Mouse (Mus musculus): ENCODE measurements around the gene Limch1.

Limch1 gene

DNA sequence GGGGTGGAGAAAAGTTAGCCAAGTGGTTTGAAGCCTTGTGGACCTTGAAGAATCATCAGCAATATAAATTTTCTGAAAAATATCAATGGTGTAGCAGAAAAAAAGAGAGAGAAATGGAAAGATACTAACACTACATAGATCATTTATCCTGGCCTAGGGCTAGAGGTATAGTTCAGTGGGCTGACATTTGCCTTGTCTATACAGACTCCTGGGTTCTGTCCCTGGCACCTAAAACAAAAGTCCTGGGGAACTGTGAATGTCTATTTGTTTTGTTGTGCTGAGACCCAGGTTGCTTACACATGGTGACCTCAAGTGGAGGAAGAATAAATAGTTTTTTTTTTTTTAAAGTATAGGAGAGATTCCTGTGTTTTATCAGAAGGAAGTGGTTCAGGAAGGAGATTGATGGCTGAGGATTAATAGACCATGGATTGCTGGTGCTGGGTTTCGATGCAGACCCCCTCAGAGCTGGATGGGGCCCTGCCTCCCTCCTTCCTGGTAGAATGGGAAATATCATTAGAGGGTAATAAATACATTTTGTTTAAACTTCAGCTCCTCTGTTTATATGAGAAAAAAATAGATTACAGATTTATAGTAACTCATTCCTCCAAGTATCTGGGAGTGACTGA lies 40.5 kb downstream of the Limch1 start:
- DNase-seq (ENCODE audit: low spot score), result no peak

DNA sequence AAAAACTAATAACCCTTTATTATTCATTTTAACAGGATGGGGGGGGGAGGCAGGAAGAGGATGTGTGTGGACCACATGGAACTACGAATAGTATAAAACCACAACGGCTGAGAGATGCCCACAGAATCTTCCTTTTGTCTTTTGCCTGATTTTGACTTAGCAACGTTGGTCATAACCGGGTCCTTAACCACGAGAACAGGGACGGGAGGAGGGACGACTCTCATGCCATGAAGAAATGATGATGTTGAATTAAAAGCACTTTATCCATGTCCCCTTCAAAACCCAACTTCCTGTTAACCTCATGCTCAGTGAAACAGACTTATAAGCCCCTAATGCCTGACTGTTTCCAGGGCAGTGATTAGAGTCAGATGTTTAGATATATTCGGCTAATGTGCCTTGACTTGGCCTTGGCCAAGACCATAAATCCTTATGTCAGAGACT lies 41.0 kb downstream of the Limch1 start:
- DNase-seq (ENCODE audit: low spot score), result no peak

DNA sequence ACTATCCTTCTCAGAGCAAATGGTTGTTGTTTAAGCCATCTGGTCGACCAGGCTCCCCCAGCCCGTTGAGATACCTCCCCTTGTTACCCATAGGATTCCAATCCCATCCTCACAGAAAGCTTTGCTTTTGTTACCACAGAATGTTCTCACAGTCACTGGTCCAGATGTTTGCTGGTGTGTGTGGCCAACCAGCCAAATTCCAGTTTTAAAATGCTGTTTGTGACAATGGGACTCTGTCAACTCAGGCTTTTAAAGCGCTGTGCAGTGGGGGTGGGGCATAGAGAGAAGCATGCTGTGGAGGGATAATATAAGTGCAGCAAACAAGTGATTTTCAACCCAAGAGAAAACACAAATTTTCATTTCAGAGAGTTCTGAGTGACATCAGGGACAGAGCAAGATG lies 43.4 kb downstream of the Limch1 start:
- no peak for DNase-seq (ENCODE audit: low spot score)

DNA sequence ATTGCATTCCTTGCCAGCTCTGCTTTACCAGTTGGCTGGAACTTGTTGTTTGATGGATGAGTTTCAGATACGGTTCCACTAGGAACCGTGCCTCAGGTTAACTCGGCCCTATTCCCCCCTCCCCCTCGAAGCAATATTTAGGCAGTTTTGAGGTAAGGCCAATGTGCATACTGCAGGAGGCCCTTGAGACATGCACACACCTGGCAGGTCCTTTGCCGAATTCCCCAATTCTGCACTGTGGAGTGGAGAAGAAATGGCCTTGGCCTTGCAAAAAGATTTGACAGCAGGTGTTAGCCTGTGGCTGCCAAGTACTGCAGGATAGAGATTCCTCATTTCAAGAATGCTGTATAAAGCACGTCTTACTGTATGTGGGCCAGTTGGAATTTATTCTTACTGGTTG lies 45.5 kb downstream of the Limch1 start:
- DNase-seq (ENCODE audit: low spot score), result no peak

DNA sequence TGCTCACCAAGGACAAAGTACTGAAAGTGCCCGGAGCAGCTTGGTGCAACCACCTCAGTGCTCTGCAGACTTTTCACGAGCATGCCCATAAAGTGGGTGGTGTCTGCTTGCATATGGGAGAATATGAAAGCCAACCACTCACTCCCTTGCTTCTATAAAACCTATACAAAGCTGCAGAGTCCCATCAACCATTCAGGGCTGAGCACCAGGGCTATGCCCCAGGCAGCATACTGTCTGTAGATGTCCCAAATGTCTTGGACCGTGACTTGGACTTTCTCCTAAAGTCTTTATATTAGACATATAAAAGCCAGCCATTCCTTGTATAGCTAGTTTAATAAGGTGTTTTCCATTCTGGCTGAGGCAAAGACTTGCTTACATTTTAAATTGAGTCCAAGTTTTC lies 47.6 kb downstream of the Limch1 start:
- no peak for DNase-seq (ENCODE audit: low spot score)

DNA sequence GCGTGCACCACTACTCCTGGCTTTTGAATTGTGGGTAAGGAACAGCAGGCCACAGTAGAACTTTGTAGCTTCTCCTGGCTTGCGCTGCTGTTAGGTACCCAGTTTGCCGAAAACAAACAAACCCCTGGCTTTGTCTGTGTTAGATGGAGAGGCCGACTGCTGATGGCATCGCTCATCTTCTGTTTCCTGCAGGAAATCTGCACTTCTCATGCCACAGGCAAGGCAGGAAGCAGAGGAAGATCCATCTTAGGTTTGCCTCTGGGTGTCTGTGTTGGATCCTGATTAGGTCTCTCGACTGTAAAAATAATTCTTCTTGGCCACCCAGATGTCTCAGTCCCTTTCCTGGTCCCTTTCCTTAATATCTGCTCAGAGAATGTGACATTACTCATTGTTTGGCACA lies 51.7 kb downstream of the Limch1 start:
- DNase-seq (ENCODE audit: low spot score), result no peak

DNA sequence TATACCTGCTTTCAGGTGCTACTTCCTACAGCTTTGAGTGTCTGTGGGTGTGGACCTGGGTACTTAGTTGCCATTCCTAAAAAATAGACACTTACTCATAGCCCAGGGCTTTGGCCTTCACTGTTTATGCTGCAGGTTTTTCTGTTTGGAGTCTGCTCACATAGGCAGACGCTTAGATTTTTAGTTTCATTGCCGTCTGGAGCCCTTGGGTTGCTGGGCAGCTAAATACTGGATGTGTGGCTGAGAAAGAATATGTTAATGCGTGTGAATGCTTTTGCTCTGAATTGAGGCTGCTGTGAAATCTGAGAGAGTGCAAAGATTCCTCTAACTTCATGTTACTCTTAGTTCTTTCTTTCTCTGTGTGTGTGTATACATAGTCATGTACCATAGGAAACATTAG lies 52.5 kb downstream of the Limch1 start:
- DNase-seq (ENCODE audit: low spot score), result no peak

DNA sequence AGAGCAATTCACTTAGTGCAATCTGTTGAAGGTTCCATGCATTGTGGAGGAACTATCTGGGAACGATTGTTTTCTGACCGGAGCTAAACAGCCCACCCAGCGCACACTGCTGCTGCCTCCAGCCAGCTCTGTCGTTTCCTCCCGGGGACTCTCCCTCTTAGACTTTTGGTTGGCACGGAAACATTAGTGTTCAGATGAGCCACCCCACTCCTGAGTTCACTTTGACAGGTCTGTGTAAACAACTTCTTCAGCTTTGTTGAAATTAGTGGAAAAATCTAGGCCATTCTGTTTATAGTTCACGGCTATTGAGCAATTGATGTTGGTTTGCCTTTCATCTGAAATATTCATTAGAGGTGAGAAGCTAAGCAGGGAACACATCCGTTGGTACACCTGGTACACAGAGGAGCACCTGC lies 53.0 kb downstream of the Limch1 start:
- no peak for DNase-seq (ENCODE audit: low spot score)

DNA sequence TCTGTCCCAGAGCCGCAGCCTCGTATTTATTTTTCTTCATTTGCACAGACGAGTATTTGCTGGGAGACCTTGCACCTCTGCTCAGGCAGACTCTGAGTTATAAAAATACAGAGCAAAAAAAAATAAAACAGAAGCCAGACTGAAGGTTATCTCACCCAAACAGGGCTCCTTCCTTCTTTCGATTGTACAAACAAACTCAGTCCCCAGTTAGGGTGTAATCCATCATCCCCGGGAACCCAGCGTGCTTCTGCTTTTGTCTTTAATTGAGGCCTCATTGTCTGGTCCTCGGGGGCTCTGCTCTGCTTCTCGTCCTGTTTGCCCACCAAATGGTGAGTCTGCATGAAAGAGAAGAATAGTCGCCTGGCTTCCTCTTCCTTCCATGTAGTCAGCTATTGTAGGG lies 54.6 kb downstream of the Limch1 start:
- no peak for DNase-seq (ENCODE audit: low spot score)

DNA sequence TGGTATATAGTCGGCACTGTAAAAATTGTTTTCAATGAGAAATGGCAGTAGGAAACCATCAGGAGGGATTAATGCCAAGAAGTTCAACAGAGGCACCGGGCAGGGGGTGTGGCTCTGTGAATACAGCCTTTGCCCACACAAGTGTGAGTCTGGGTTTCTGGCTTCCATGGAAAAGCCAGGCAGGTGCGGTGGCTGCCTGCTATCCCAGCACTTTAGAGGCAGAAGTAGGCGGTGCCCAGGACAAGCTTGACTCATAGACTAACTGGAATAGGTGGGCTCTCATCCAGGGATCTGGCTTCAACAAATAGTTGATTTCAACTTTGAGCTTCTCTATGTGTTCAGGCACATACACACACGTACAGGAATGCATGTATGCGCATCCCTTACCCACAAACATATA lies 55.4 kb downstream of the Limch1 start:
- DNase-seq (ENCODE audit: low spot score), result no peak

DNA sequence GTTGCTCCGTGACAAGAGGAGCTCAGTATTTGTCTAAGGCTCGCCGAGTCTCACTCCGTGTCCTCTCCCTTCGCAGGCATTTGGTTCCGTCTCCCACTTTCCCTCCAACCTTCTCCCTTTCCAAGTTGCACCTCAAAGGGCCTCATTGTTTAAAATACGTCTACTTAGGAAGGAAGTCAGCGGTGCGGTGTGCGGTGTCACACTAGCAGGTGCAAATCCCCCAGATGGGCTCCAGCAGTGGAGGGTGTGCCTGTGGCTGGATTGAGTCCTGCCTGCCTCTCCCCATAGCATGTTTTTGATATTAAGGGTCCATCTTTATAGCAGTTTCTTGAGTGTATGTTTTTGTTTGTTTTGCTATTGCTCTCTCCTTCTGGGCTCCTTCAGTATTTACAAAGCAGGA lies 56.6 kb downstream of the Limch1 start:
- no peak for DNase-seq (ENCODE audit: low spot score)

DNA sequence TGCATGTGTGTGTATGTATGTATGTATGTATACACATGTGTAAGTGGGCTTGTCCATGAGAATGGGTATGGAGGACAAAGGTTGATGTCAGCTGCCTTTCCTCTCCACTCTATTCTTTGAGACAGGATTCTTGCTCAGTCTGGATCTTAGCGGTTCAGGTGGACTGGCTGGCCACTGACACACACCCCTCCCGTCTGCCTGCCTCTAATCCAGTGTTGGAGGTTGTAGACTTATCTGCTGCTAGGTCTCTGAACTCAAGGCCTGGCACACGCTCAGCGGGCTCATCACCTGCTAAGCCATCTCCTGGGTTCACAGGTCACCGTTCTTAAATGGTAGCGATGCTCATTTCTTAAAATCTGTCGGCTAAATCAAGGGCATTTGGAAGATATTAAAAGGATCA lies 60.7 kb downstream of the Limch1 start:
- no peak for DNase-seq (ENCODE audit: low spot score)

DNA sequence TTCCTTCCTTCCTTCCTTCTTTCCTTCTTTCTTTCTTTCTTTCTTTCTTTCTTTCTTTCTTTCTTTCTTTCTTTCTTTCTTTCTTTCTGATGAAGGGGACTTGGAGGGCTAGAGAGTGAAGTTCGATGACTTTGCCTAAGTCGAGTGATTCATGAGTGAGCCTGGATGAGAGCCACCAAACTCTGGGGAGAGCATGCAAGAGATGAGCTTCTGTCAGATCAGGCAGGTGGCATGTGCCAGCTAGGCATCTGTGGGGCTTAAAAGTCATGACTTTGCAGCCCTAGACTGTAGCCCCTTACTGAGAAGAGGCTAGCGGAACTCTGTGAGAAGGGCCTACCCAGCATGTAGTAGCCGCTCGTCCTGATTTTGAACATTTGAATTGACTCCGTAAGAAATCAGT lies 62.1 kb downstream of the Limch1 start:
- no peak for DNase-seq (ENCODE audit: low spot score)

DNA sequence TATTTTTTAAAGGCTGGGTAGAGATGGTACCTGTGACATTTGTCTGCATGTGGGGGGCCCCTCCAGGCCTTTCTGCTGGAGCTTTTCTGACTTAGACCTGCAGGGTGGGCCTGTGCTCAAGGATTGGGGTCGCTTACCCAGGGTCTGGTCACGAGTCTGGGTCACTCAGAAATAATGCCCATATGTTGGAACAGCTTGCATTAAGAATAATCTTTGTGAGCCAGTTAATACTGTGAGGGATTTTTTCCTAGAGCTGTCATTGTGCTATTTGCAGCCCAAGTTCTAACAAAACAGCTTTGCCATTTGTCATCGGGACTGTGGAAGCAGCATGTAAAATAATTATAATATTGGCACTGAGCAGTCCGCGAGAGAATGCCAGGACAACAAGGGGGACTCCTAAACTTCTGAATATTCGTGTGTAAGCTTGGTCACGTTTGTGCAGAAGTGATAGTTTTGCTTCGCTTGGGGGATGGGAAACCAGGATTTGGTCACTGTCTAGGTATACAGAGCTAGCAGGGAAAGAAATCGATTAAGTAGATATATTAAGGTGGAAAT lies 63.5 kb downstream of the Limch1 start:
- no peak for DNase-seq (ENCODE audit: low spot score)

DNA sequence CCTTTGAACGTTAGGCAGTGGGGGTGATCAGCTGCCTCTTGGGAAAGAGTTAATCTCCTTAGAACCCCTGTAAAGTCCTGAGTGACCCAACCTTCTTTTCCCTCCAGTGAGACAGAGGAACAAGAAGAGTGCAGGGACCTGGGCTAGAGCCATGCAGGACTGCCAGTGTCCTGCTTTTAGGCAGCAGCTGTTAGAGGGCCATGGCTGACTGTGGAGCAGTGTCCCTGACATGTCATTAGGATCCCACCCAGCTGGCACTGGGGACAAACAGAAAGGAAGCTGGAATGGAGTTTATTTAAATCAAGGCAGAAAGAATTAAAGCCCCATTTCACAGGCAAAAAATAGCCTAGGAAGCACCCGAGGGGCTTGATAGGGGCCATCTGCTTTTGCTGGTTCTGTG lies 64.8 kb downstream of the Limch1 start:
- DNase-seq (ENCODE audit: low spot score), result no peak

DNA sequence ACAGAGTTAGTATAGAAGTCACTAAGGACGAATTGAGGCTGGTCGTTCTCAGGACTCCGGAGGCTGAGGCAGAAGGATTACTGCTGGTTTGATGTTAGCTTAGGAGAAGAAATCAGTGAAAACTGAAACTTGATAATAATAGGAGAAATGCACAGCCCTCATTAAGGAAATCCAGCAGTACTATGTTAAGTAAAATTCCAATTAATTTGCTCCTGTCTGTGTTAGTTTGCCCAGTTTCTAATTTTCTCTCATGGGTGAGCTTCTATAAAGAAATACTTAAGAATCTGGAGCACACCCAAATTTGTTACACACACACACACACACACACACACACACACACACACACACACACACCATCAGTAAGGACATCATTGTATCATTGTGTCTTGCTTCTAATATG lies 69.0 kb downstream of the Limch1 start:
- no peak for DNase-seq (ENCODE audit: low spot score)

DNA sequence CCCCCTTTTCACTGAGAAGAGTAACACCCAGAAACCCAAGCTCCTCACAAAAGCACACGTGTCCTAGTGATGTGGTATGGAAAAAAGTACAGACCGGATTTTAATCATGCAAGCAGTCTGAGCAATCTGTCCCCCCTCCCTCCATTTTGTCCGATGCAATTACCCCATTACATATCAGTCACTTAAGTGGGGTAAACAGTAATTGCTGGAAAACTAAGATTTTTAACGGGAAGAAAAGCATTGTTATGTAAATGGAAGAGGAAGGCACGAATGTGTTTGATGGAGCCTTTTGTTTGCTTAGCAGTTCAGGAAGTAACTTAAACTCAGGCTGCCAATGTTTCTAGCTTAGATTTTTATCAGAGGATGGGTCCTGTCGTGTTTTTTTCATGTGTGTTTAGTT lies 70.2 kb downstream of the Limch1 start:
- no peak for DNase-seq (ENCODE audit: low spot score)

DNA sequence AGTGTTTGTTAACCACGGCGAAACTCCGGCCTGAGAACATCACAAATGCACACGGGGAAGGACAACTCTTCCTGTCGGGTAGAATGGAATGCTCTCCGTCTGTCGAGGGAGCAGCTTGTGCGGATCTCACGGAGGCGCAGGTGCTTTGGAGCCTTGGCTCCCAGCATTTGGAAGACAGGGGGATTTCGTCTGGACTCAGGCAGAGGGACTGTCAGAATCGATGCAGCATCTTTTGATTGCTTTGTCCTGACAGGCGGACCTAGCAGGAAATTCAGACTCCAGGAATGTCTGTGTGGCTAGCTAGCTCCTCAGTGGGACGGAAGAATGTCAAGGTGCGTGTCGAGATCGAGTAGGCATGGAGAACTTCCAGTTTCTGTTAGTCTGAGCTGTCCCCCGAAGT lies 71.1 kb downstream of the Limch1 start:
- no peak for DNase-seq (ENCODE audit: low spot score)

DNA sequence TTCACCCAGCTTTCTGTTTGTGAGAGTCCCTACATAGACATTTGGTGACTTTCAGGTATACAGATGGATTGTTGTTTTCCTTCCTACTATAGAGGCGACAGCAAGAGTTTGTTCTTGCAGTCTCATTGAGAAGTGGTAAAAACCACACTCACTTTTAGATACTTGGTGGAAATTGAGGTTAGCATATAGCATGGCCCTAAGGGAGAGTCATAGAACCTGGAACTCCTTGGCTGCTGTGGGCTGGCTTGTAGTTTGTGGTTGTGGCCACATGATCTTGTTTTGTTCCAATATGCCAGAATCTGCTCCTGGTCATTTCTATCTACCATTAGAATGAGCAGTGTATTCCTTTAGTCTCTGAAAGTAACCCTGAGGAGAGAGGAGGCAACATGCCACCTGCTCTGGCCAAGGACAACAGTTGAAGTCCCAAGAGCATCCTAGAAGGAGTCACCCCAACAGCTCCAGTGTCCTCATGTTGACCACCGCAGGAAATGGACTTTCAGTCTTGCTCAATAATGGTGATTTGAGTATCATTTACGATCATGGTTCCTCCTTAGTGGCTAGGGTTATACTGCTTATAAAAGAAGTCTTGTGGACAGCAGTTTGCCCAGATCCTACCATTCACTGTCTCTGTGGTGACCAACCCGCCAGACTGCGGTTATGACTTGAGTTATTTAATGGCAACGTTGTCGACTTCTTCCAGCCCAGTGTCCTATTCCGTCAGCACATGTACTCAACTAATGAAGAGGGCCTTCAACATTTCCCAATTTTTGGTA lies 71.7 kb downstream of the Limch1 start:
- DNase-seq (ENCODE audit: low spot score), result no peak

DNA sequence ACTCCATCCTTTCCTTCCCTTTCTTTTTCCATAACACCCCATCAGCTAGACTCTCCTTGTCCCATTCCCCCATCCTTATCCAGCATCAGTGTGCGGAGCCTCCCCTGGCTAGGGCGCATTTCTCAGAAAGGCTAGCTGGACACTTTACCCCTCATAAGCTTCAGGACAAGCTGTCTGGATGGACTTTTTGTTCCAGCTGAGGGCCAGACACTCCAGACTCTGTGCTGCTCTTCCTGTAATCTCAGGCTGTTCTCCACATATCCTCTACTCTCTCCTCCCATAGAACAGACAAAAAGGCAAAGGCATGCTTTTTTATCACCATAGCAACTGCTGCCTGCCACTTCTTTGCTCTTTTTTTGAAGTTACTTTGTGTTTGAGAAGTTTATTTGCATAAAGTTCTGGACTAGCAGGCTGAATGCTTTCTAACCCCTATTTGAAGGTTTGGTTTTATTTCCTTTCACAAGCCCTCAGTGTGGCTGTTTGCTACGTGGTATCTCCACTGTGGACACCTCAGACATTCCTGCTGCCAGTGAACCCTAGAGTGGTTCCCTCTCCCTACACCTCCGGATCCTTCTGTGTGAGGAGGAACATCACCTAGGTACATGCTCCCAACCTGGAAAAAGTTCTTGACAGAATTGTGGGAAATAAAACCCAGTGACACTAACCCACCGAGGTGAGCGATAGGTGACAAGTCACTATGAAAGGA lies 77.0 kb downstream of the Limch1 start:
- no peak for DNase-seq (ENCODE audit: low spot score)

DNA sequence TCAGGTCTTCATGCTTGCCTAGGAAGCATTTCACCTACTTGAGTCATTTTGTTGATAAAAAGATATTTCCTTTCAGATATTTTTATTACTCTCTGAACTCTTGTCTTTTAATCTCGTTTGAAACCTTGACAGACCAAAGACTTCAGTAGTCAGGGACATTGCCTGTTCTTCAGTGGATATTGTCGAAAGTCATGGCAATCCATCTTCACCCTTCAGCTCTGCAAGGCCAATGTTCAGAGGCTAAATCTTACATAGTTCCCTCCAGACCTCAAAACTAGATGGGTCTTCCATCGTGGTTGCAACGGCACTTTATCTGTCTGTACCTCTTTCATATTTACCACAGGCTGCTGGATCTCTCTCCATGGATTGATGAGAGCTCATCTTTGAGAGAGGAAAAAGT lies 80.0 kb downstream of the Limch1 start:
- DNase-seq (ENCODE audit: low spot score), result no peak

DNA sequence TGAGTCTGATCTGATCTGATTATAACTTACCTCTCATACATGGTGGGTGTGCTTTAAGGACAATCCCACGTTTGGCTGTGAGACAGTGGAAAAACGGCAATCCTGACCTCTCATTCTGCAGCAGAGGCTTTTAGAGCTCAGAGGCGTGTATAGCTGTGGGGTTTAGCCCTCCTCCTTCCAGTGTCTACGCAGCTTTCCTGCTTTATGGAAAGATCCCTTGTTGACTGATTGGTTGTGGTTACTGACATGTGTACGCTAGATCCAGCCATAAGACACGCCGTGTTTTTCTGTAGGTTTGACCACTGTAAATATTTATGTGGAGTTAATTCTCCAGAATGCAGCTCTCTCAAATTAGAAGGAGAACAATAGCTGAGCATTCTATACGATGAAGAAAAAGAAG lies 81.2 kb downstream of the Limch1 start:
- no peak for DNase-seq (ENCODE audit: low spot score)

DNA sequence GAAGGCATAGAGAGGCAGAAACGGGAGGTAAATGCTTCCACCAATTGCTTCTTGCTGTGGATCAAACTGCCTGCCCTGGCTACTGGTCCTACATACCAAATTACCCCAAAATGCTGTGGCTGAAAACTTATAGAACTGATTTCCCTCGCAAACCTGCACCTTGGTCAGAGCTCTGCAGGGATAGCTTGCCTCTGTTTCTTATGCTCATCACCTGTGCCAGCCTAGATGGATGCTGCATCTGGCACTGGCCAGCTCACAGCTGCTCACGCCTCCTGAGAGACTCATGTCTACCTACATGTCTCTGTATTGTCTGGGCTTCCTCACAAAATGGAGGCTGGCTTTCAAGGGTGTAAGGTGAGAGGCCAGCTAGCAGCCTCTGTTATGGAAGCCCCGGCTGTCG lies 83.9 kb downstream of the Limch1 start:
- DNase-seq (ENCODE audit: low spot score), result no peak

All from MN1 (cell line).